Mouse (Mus musculus): ENCODE results near the gene Spsb3.

Gene Spsb3

GRCm38 (mm10) chr17:24886134-24886931, at the start of gene Spsb3, which contains the start of gene Nubp2:
Gene Spsb3, plus strand, starts transcription at chr17:24886643.
Gene Nubp2, minus strand, starts transcription at chr17:24886349.
- DNase-seq (ENCODE audit: extremely low spot score, low read depth, low spot score): peak; percentile 98

GRCm38 (mm10) chr17:24839842-24840241, 46.6 kb upstream of the Spsb3 start, which contains the start of gene Hagh:
Gene Hagh, plus strand, starts transcription at chr17:24840143.
- DNase-seq (ENCODE audit: extremely low spot score, low read depth, low spot score): no peak

- DNase-seq (ENCODE audit: extremely low spot score, low read depth, low spot score): no peak
Observed at GRCm38 (mm10) chr17:24840341-24840740, 46.1 kb upstream of the Spsb3 start.

GRCm38 (mm10) chr17:24841133-24841532, 45.3 kb upstream of the Spsb3 start:
- DNase-seq (ENCODE audit: extremely low spot score, low read depth, low spot score): no peak

- no peak for DNase-seq (ENCODE audit: extremely low spot score, low read depth, low spot score)
Observed at GRCm38 (mm10) chr17:24842631-24843030, 43.8 kb upstream of the Spsb3 start.

GRCm38 (mm10) chr17:24844525-24844924, 41.9 kb upstream of the Spsb3 start:
- no peak for DNase-seq (ENCODE audit: extremely low spot score, low read depth, low spot score)

- DNase-seq (ENCODE audit: extremely low spot score, low read depth, low spot score): no peak
Observed at GRCm38 (mm10) chr17:24847386-24847785, 39.1 kb upstream of the Spsb3 start.

- DNase-seq (ENCODE audit: extremely low spot score, low read depth, low spot score): no peak
Observed at GRCm38 (mm10) chr17:24848600-24849031, 37.8 kb upstream of the Spsb3 start.

GRCm38 (mm10) chr17:24849733-24850064, 36.7 kb upstream of the Spsb3 start:
- no peak for DNase-seq (ENCODE audit: extremely low spot score, low read depth, low spot score)

GRCm38 (mm10) chr17:24850065-24850772, 36.2 kb upstream of the Spsb3 start, which contains the start of gene Fahd1:
Gene Fahd1, minus strand, starts transcription at chr17:24850364.
- DNase-seq (ENCODE audit: extremely low spot score, low read depth, low spot score): peak; percentile 94

GRCm38 (mm10) chr17:24850773-24851127, 35.7 kb upstream of the Spsb3 start:
- no peak for DNase-seq (ENCODE audit: extremely low spot score, low read depth, low spot score)

- no peak for DNase-seq (ENCODE audit: extremely low spot score, low read depth, low spot score)
Observed at GRCm38 (mm10) chr17:24851381-24852125, 34.9 kb upstream of the Spsb3 start.

- DNase-seq (ENCODE audit: extremely low spot score, low read depth, low spot score): no peak
Observed at GRCm38 (mm10) chr17:24855838-24856464, 30.5 kb upstream of the Spsb3 start.

GRCm38 (mm10) chr17:24856589-24856988, 29.9 kb upstream of the Spsb3 start:
- no peak for DNase-seq (ENCODE audit: extremely low spot score, low read depth, low spot score)

GRCm38 (mm10) chr17:24857831-24858470, 28.5 kb upstream of the Spsb3 start:
- DNase-seq (ENCODE audit: extremely low spot score, low read depth, low spot score): no peak

- DNase-seq (ENCODE audit: extremely low spot score, low read depth, low spot score): no peak
Observed at GRCm38 (mm10) chr17:24858967-24859366, 27.5 kb upstream of the Spsb3 start.

- DNase-seq (ENCODE audit: extremely low spot score, low read depth, low spot score): no peak
Observed at GRCm38 (mm10) chr17:24860076-24860475, 26.4 kb upstream of the Spsb3 start.

- DNase-seq (ENCODE audit: extremely low spot score, low read depth, low spot score): no peak
Observed at GRCm38 (mm10) chr17:24861785-24862184, 24.7 kb upstream of the Spsb3 start.

GRCm38 (mm10) chr17:24865776-24866175, 20.7 kb upstream of the Spsb3 start, which contains the start of gene Igfals:
Gene Igfals, plus strand, starts transcription at chr17:24865997.
- DNase-seq (ENCODE audit: extremely low spot score, low read depth, low spot score): no peak

- no peak for DNase-seq (ENCODE audit: extremely low spot score, low read depth, low spot score)
Observed at GRCm38 (mm10) chr17:24867914-24868313, 18.5 kb upstream of the Spsb3 start.
